Mouse (Mus musculus): ENCODE measurements around the gene Kifc3.

The Kifc3 gene

GRCm38 (mm10) chr8:95131983-95132382, 70.6 kb downstream of the Kifc3 start:
- DNase-seq: no peak

- peak; percentile 86 to 93 for DNase-seq
These were observed 71.6 kb downstream of the Kifc3 start for GRCm38 (mm10) chr8:95130966-95131537.

- peak in 1 of 2 experiments; percentile 57 for DNase-seq
These were observed 73.8 kb downstream of the Kifc3 start for GRCm38 (mm10) chr8:95128750-95129260.

- DNase-seq: peak in 1 of 2 experiments; percentile 32
These were observed 75.0 kb downstream of the Kifc3 start for GRCm38 (mm10) chr8:95127658-95128057.

- DNase-seq: no peak
These were observed 76.1 kb downstream of the Kifc3 start for GRCm38 (mm10) chr8:95126497-95126896.

GRCm38 (mm10) chr8:95123455-95123854, 79.2 kb downstream of the Kifc3 start:
- peak in 1 of 2 experiments; percentile 68 for DNase-seq

- DNase-seq: peak in 1 of 2 experiments; percentile 49
These were observed 88.9 kb downstream of the Kifc3 start for GRCm38 (mm10) chr8:95113750-95114149.

- DNase-seq: no peak
These were observed 89.5 kb downstream of the Kifc3 start for GRCm38 (mm10) chr8:95113108-95113507.

GRCm38 (mm10) chr8:95112594-95112993, 90.0 kb downstream of the Kifc3 start:
- DNase-seq: peak in 1 of 2 experiments; percentile 37

- DNase-seq: no peak
These were observed 95.3 kb downstream of the Kifc3 start for GRCm38 (mm10) chr8:95107306-95107705.

GRCm38 (mm10) chr8:95101972-95102371, 100.6 kb downstream of the Kifc3 start:
- no peak for DNase-seq

- peak; percentile 64 to 90 for DNase-seq
These were observed 103.6 kb downstream of the Kifc3 start for GRCm38 (mm10) chr8:95099009-95099408.

GRCm38 (mm10) chr8:95093574-95093973, 109.0 kb downstream of the Kifc3 start:
- DNase-seq: peak; percentile 83 to 90

GRCm38 (mm10) chr8:95085432-95086141, 117.0 kb downstream of the Kifc3 start:
- no peak for DNase-seq

GRCm38 (mm10) chr8:95084744-95085431, 117.7 kb downstream of the Kifc3 start:
- DNase-seq: no peak

GRCm38 (mm10) chr8:95084261-95084660, 118.4 kb downstream of the Kifc3 start:
- no peak for DNase-seq

- DNase-seq: no peak
These were observed 121.0 kb downstream of the Kifc3 start for GRCm38 (mm10) chr8:95081650-95082049.

- peak; percentile 97 to 100 for DNase-seq
These were observed 122.0 kb downstream of the Kifc3 start, which contains the start of gene Katnb1 for GRCm38 (mm10) chr8:95080381-95081341. TSS of gene Katnb1 (plus strand) at chr8:95081186.

- DNase-seq: no peak
These were observed 123.3 kb downstream of the Kifc3 start for GRCm38 (mm10) chr8:95079305-95079704.

GRCm38 (mm10) chr8:95078055-95078454, 124.6 kb downstream of the Kifc3 start:
- no peak for DNase-seq

GRCm38 (mm10) chr8:95076151-95076550, 126.5 kb downstream of the Kifc3 start:
- no peak for DNase-seq

- DNase-seq: peak in 1 of 2 experiments; percentile 24
These were observed 127.1 kb downstream of the Kifc3 start for GRCm38 (mm10) chr8:95075504-95075903.
